Mouse (Mus musculus): ENCODE data around the gene Ncam2. TPM values are rescaled to one million over a fixed set of nuclear protein-coding genes. Genes with fewer than 3 reads are reported as not detected.

Gene Ncam2
- total RNA-seq, 2 experiments from 2014 or later: not detected

DNA sequence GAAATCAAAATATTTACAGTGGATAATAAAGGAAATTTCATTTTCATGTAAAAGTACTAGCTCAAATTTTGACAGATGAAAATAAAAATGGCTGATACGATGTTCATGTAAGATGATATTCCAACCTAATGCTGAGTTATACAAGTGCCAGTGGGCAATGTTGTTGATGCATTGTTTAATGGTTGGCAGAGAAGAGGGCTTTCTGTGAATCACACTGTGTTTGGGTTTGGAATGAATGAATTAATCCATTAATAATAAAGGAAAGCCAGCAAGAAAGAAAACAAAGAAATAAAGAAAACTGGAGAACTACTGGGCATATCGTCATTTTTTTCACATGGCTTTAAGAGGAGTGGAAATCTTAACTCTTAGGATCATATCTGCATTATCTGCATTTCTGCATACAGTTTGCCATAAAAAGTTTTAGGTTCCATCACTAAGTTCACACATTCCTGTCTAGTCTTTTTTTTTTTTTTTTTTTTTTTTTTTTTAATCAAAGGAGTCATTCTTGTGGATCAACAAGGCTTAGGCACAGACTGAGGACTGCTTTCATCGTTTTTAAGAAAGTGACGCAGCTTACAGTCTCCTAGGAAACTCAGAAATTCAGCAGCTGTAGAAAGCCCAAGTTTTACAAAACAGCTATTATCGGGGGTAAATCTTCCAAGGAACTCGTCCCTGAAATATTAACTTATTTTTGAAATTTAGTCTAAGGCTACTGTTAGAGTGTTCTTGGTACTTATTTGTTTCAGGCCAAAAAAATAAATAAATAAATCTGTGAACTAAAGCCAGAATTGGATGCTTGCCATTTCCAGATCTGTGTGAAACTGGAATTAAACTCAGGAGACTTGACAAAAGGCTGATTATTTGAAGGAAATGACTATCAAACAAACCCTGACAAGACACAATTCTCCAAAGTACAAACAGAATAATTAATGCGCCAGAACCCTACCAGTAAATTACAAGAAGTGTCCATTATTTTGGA is 84.7 kb downstream of the Ncam2 start:
- ATAC-seq (replicated peaks; ENCODE audit: poor library complexity): no peak

DNA sequence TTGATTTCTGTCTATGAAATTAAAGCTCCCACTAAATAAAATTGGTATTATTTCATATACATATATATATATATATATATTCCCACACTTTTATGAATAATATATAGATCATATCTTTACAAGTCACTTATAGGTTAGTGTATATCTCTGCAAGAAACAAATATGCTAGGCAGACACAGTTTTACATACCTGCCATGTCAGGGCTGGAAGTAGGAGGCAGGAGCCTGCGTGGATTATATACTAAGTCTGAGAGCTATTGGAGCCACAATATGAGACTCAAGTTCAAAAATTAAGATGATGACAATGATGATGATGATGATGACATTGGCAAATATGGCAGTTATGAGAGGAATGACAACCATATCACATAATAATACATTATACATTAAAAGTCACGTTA is 85.4 kb downstream of the Ncam2 start:
- ATAC-seq (replicated peaks; ENCODE audit: poor library complexity): no peak

- ATAC-seq (replicated peaks; ENCODE audit: poor library complexity): no peak
Measured at GRCm38 (mm10) chr16:81303806-81304205, 103.3 kb downstream of the Ncam2 start.

DNA sequence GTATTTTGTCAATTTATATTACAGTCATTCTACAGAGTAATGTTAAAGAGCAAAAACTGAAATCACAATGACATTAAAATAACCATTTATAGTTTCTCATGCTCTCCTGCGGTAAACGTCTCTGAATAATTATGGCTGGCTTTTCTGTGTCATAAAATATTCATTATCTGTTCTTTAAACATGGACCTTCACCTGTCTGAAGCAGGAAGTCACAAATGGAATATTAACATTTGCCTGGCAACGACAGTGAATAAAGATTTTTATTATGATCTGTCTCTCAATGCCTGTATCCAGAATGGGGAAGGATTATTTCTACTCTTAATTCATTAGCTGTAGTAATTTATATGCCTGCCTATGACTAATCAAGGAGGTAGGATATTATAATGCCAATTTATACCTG is 108.7 kb downstream of the Ncam2 start:
- ATAC-seq (replicated peaks; ENCODE audit: poor library complexity): no peak

DNA sequence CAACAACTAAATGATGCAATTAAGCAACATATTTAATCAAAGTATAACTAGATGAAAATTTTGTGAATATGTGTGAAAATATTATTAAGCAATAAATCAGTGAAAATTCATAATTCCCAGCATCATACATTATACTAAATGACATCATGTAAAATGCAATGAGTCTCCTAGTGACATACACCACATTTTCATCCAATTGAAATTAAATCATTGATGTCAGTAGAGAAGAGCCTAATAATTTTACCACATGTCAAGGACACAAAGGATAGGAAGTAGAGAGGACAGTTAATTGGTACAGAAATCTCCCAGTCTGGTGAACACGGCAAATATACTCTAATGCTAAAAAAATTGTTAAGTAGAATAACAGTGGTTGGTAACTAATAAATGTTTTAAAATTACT is 118.5 kb downstream of the Ncam2 start:
- ATAC-seq (replicated peaks; ENCODE audit: poor library complexity): no peak

DNA sequence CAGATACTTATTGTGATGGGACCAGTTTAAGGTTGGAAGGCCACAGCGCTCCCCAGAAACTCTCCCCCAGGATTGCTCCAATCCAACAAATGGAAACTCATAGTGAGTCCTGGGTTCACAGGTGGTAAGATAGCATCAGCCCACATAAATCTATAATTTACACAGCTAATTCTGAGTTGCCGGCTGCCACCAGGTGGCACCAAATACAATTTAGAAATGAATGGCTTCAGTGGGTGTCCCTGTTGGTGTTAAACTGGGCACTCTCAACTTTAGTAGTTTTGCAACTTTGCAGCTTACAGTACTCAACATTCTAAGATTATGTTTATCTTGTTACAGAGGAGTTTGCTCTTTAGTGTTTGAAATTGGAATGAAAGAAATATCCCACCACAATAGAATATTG is 130.0 kb downstream of the Ncam2 start:
- peak; percentile 97 for ATAC-seq (replicated peaks; ENCODE audit: poor library complexity)

DNA sequence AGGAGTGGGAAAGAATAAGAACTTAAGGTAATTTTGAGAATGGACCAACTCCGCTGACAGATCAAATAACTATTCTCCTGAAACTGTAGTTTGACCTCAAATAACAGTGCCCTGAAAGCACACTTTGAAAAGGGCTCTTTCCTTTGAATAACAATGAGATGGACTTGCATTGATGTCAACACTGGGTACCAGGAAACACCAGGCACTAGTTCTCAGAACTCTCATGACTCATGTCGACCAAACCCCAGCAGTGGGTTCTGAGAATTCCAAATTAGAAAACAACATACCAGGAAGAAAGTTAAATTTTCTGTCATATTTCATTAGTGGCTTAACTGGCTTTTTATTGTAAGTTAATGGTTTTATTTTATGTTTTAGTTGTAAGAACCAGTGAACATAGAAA is 165.4 kb downstream of the Ncam2 start:
- no peak for ATAC-seq (replicated peaks; ENCODE audit: poor library complexity)

GRCm38 (mm10) chr16:81374234-81374633 is 173.7 kb downstream of the Ncam2 start:
- no peak for ATAC-seq (replicated peaks; ENCODE audit: poor library complexity)

DNA sequence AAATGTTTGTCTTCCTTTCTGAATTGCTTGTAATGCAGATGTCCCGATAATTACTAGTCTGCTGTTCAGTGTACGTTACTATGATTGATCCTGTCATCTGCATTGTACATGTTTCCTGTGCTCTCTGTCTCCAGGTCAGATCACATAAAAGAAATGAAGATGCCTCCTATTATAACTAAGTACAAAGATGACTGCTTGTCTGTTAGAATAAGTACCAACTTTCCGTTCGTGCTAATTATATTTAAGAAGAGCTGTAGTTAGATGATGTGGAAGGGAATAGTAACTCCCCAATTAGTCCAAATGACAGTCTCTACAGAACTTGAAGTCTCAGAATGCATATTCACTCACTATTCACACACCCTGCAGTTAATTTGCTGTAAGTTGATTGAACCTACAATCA is 179.9 kb downstream of the Ncam2 start:
- no peak for ATAC-seq (replicated peaks; ENCODE audit: poor library complexity)

- ATAC-seq (replicated peaks; ENCODE audit: poor library complexity): no peak
Measured at GRCm38 (mm10) chr16:81388646-81389045, 188.1 kb downstream of the Ncam2 start.

DNA sequence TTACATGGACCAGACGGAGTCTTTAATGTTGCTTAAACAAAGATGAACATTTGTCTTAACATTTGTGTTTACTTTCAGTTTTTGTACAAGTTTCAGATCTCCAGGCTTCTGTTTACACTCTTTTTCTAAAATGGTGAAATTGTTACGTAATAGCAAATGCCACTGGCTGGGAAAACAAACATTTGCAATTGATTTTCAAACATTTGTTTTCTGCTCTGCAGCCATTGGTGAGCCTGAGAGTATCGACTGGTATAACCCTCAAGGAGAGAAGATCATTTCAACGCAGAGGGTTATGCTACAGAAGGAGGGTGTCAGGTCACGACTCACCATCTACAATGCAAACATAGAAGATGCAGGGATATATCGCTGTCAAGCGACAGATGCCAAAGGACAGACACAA is 234.1 kb downstream of the Ncam2 start:
- no peak for ATAC-seq (replicated peaks; ENCODE audit: poor library complexity)

DNA sequence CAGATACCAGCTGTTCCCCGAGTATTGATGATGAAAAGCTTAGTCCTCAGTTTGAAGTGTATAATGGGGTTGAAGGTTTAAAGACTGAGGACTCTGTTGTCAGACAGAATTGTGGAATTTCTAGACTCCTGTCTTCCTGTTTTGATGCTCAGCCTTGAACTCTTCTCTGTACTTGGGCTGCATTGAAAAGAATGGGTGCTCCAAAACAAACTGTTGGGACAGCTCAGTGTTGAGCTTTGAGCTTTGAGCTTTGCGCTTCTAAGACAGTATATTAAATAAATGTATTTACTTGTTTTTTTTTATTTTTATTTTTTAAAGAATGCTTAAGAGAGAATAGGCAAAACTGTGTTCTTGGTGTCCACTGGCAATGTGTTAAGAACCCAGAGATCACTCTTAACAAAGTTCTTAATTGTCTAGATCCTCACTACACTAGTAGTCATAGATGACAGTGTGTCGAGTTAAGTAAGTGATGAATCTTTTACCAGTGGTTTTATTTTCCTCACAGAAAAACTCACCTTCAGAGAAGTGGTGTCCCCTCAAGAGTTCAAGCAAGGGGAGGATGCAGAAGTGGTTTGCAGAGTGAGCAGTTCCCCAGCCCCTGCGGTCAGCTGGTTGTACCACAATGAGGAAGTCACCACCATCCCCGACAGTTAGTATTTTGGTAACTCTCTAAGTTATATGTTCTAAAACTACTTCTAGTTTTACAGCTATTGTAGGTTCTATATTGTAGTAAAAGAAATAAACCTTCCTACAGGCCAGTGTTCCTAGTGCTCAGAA is 236.8 kb downstream of the Ncam2 start:
- peak; percentile 99 for ATAC-seq (replicated peaks; ENCODE audit: poor library complexity)

GRCm38 (mm10) chr16:81437868-81438249 is 237.4 kb downstream of the Ncam2 start:
- ATAC-seq (replicated peaks; ENCODE audit: poor library complexity): peak; percentile 45

GRCm38 (mm10) chr16:81450851-81451250 is 250.4 kb downstream of the Ncam2 start:
- ATAC-seq (replicated peaks; ENCODE audit: poor library complexity): peak; percentile 76

DNA sequence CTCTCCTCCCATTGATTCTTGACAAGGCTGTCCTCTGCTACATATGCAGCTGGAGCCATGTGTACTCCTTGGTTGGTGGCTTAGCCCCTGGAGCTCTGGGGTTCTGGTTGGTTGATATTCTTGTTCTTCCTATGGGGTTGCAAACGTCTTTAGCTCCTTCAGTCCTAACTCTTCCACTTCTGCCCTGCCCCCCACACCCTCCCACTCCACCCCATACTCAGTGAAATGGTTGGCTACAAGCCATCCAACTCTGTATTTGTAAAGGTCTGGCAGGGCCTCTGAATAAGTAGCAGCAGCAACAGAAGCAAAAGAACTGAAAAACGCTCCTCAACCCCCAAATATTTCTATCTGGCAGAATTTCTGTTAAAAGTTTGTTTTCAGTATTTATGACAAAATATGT is 252.5 kb downstream of the Ncam2 start:
- ATAC-seq (replicated peaks; ENCODE audit: poor library complexity): no peak

DNA sequence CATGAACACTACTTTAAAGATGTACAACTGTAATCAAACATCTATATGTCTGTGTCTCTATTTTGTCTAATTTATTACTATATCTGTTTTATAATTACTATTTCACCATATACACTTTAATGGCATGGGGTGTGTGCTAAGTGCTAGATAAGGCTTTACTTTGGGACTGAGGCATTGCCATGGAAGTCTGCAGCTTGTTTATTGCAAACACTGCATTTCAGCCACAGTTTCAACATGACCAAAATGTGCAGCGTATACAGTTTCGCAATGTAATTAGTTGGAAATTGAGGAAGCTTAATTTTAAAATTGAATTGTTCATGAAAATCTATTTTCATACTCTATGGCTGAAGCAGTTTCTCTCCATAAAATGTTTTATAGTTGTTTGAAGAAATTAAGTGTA is 254.0 kb downstream of the Ncam2 start:
- ATAC-seq (replicated peaks; ENCODE audit: poor library complexity): peak; percentile 98

DNA sequence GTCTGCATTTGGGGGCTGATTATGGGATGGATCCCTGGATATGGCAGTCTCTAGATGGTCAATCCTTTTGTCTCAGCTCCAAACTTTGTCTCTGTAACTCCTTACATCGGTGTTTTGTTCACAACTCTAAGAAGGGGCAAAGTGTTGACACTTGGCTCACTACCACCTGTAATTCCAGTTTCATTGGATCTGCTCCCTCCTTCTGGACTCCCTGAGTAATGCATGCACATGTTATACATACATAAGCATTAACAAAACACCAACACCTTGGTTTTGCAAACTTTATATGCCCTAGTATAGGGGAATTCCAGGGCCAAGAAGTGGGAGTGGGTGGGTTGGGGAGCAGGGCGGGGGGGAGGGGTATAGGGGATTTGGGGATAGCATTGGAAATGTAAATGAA is 262.2 kb downstream of the Ncam2 start:
- peak; percentile 57 for ATAC-seq (replicated peaks; ENCODE audit: poor library complexity)

DNA sequence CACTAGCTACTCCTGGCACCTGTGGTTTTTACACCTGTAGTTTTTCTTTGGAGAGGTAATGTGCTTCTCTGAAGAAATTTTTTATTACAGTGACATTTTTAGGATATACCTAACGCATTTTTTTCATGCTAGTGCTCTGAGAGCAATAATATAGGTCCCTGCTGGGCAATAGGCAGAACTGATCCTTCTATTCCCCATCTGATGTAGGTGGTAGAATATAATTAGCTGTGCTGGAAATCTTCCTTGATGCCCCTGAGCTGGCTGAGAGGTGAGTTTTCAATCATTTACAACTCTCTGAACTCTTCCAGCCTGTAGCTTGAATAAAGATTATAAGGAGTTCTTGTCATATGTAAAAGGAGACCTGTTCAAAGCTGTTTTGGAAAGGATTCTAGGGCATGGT is 272.4 kb downstream of the Ncam2 start:
- ATAC-seq (replicated peaks; ENCODE audit: poor library complexity): no peak

- ATAC-seq (replicated peaks; ENCODE audit: poor library complexity): no peak
Measured at GRCm38 (mm10) chr16:81481058-81481457, 280.6 kb downstream of the Ncam2 start.

DNA sequence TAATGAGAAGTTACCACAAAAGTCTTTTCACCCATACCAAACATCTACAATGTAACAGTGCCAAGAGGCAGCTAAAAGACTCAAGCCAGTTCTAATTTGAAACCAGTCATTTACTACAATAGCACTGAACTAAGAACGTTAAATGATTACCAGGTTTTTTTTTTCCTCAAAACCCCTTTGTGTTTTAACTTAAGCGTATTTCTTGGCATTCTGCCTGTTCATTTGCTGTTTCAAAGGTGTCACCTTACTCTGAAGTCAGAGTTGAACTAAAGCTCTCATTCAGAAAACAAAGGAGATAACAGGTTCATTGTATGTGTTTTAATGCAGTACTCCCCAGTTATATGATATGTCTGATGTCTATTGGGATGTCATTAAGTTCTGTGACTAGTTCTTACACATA is 295.6 kb downstream of the Ncam2 start:
- ATAC-seq (replicated peaks; ENCODE audit: poor library complexity): no peak

- no peak for ATAC-seq (replicated peaks; ENCODE audit: poor library complexity)
Measured at GRCm38 (mm10) chr16:81502578-81502977, 302.1 kb downstream of the Ncam2 start.

DNA sequence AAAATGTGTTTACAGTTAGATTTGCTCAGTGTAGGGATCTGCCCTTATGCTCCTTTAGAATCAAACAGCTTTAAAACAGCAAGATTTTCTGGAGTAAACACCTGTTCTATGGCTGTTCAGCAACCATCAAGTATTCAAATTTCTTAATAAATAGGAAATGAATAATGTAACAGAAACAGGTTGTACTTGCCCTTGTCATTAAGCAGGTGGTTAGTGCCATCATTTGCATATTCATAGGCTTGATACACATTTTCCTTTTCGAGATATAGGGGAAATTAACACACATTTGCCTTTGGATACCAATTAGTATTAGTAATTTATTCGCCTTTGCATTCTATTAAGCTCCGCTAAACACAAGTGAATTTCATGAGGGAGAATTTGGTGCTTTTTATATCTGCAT is 335.7 kb downstream of the Ncam2 start:
- no peak for ATAC-seq (replicated peaks; ENCODE audit: poor library complexity)

Measured in megakaryocyte progenitor cell, adult 5-6 weeks (primary cell).